Mouse (Mus musculus): Measurements from ENCODE around the gene Smpd3. TPM values are rescaled to one million over a fixed set of nuclear protein-coding genes. Genes with fewer than 3 reads are reported as not detected.

The Smpd3 gene
- polyA plus RNA-seq, 1 experiment from 2014 or later, result 0.49 TPM

DNA sequence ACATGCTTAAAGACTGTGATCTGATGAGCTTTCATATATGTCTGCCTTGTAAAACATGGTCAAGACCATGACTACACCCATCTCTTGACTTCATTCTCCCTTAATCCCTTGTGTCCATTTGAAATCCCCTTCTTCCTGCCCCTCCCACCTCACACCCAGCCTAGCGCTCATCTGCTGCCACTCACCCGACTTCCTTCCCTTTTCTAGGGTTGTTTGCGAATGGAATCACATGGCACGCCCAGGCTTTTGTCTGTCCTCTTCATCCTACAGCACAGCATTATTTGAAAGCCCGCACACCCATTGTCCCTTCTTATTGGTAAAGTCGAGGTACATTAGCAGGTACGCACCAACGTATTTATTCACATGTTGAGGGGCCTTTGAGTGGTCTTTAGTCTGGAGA is 26.5 kb upstream of the Smpd3 start:
- Histone ChIP-seq H3K27me3 (ENCODE audit: control insufficient read depth, insufficient read depth, low read length) (no peaks in the 10 kb centered on the region), H3K36me3 (ENCODE audit: control insufficient read depth, insufficient read depth, low read length) (no peaks in the 10 kb centered on the region), H3K4me2 (ENCODE audit: low read depth, severe bottlenecking) (no peak overlapping the region), H3K9ac (ENCODE audit: low read length) (no peak overlapping the region), H3K9me3 (ENCODE audit: control insufficient read depth, low read length) (no peaks in the 10 kb centered on the region), H3K4me3 (ENCODE audit: low read depth, low read length) (no peak overlapping the region), H3K4me1 (ENCODE audit: control insufficient read depth, insufficient read depth, low read length) (no peaks in the 10 kb centered on the region), H3K27ac (replicated peaks; ENCODE audit: low read depth, low read length) (no peak overlapping the region)
- WGBS, result 82% methylated on average over 8 of the region's 8 CpGs
- DNase-seq (ENCODE audit: low spot score) (no peak), ATAC-seq (ENCODE audit: insufficient number of reproducible peaks, low FRiP score, low TSS enrichment, low read depth) (no peak)

DNA sequence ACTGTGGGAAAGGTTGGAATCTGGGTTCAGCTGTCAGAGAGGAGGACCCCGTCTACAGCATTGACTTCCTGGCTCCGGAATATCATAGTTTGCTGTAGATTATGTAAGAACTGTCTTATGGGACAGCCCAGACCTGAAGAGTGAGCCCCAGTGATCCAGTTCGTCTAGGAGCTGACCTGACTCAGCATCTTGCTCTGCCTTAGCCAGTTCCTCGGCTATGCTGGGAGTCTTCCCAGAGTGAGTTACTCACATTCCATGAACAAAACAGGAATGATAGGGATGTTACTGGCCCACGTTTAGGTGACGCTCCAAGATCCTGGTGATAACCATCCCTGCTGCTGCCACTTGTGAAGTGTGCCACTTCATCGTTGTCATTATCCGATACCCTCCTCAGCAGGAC is 25.5 kb upstream of the Smpd3 start:
- DNase-seq (ENCODE audit: low spot score), result no peak
- Histone ChIP-seq H3K4me1 (ENCODE audit: control insufficient read depth, insufficient read depth, low read length) (no peaks in the 10 kb centered on the region), H3K4me3 (ENCODE audit: low read depth, low read length) (no peak overlapping the region), H3K36me3 (ENCODE audit: control insufficient read depth, insufficient read depth, low read length) (no peaks in the 10 kb centered on the region), H3K27ac (replicated peaks; ENCODE audit: low read depth, low read length) (no peak overlapping the region), H3K27me3 (ENCODE audit: control insufficient read depth, insufficient read depth, low read length) (no peaks in the 10 kb centered on the region), H3K9me3 (ENCODE audit: control insufficient read depth, low read length) (no peaks in the 10 kb centered on the region), H3K4me2 (ENCODE audit: low read depth, severe bottlenecking) (no peak overlapping the region), H3K9ac (ENCODE audit: low read length) (no peak overlapping the region)
- 87% methylated on average over 8 of the region's 8 CpGs for WGBS
- no peak for ATAC-seq (ENCODE audit: insufficient number of reproducible peaks, low FRiP score, low TSS enrichment, low read depth)

DNA sequence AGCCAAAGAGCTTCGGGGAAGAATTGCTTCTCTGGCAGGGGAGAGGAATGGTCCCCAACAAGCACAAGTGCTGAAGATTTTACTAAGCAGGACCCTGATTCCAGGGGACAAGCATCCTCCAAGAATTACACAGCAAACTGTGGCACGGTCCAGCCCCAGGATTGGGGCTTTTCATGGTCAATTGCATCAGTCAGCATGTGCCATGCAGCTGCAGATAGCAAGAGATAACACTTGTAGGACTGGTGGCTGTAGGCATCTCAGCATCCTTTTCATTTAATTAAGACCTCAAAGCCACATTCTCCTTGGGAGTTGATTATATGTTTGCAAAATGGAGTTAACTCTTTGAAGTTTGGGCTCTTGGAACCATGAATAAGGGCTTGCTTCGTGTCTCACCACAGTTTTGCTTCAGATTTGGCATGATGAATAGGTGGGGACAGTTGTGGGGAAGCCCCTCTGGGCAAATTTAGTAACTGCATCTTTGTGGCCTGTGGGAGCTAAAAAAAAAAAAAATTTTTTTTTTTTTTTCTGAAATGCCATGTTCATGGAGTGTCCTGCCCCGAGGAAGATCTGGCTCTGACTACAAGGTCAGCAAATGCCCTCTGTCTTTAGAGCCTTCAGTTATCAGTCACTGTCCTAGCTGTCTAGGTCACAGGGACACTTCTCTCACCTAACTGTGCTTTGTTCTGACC is 22.0 kb upstream of the Smpd3 start:
- Histone ChIP-seq H3K4me1 (ENCODE audit: control insufficient read depth, insufficient read depth, low read length) (no peaks in the 10 kb centered on the region), H3K4me3 (ENCODE audit: low read depth, low read length) (no peak overlapping the region), H3K9me3 (ENCODE audit: control insufficient read depth, low read length) (no peaks in the 10 kb centered on the region), H3K9ac (ENCODE audit: low read length) (no peak overlapping the region), H3K27me3 (ENCODE audit: control insufficient read depth, insufficient read depth, low read length) (no peaks in the 10 kb centered on the region), H3K36me3 (ENCODE audit: control insufficient read depth, insufficient read depth, low read length) (no peaks in the 10 kb centered on the region), H3K4me2 (ENCODE audit: low read depth, severe bottlenecking) (no peak overlapping the region), H3K27ac (replicated peaks; ENCODE audit: low read depth, low read length) (no peak overlapping the region)
- 76% methylated on average over 4 of the region's 4 CpGs for WGBS
- ATAC-seq (ENCODE audit: insufficient number of reproducible peaks, low FRiP score, low TSS enrichment, low read depth) (no peak), DNase-seq (ENCODE audit: low spot score) (no peak)

DNA sequence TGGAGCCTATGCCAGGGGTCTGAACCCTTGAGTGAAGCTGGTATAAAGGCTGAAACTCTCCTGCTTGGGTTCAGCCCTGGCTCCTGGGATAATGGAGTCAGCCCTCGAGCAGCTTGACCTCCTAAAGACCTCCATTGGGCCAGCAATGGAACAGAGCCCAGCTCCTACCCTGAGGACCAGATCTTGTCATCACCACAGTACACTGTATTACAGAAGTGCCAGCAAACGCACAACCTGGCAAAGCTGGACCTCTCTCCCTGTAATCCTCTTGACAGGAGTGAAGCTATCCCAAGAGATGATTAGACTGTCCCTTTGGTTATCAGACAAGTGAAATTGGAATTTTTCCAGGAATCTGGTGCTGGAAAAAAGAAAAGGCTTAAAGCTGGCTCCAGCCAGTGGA is 13.3 kb upstream of the Smpd3 start:
- Histone ChIP-seq H3K27ac (replicated peaks; ENCODE audit: low read depth, low read length) (no peak overlapping the region), H3K9ac (ENCODE audit: low read length) (no peak overlapping the region), H3K27me3 (ENCODE audit: control insufficient read depth, insufficient read depth, low read length) (no peaks in the 10 kb centered on the region), H3K4me1 (ENCODE audit: control insufficient read depth, insufficient read depth, low read length) (no peaks in the 10 kb centered on the region), H3K4me2 (ENCODE audit: low read depth, severe bottlenecking) (no peak overlapping the region), H3K4me3 (ENCODE audit: low read depth, low read length) (no peak overlapping the region), H3K9me3 (ENCODE audit: control insufficient read depth, low read length) (no peaks in the 10 kb centered on the region), H3K36me3 (ENCODE audit: control insufficient read depth, insufficient read depth, low read length) (no peaks in the 10 kb centered on the region)
- ATAC-seq (ENCODE audit: insufficient number of reproducible peaks, low FRiP score, low TSS enrichment, low read depth), result no peak
- DNase-seq (ENCODE audit: low spot score), result no peak
- 70% methylated on average over 2 of the region's 2 CpGs for WGBS

DNA sequence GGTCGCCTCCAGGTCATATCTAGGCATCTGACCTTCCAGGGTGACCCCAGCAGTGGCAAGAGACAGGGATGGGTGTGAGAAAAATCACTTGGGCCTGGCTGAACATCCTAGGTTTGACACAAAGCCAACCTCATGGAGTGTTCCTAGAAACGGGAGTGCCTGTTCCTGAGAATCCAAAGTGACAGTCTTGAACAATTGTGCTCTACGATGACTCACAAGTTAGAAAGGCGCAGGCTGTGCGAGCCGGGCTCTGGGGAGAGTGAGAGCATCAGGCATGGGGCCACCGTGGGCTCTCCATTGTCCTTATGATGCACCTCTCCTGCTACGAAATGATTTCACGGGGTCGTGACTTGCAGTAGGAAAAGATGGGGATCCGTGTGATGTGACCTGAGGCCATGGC is 11.6 kb upstream of the Smpd3 start:
- 74% methylated on average over 11 of the region's 11 CpGs for WGBS

DNA sequence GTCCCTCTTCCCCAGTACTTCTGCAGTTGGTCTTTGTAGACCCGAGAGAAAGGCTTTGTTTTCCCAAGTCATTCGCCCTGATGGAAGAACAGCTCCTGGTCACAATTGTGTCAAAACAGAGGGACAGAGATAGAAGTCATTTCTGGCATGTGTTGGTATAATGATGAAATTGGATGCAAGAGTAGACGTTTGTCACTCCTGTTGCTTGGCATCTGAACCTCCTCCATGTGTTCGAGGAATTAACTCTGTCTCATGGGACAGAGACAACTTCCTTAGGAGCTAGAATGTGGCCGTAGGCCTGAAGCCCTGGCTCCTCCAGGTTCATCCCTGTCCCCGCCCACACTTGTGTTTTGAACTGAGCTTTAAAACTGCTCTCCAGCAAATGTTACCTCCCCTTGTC is 8.3 kb upstream of the Smpd3 start:
- Histone ChIP-seq H3K27ac (replicated peaks; ENCODE audit: low read depth, low read length) (no peak overlapping the region), H3K27me3 (ENCODE audit: control insufficient read depth, insufficient read depth, low read length) (no peaks in the 10 kb centered on the region), H3K4me1 (ENCODE audit: control insufficient read depth, insufficient read depth, low read length) (no peaks in the 10 kb centered on the region), H3K9ac (ENCODE audit: low read length) (no peak overlapping the region), H3K9me3 (ENCODE audit: control insufficient read depth, low read length) (no peaks in the 10 kb centered on the region), H3K36me3 (ENCODE audit: control insufficient read depth, insufficient read depth, low read length) (no peaks in the 10 kb centered on the region), H3K4me3 (ENCODE audit: low read depth, low read length) (no peak overlapping the region), H3K4me2 (ENCODE audit: low read depth, severe bottlenecking) (no peak overlapping the region)
- DNase-seq (ENCODE audit: low spot score) (no peak), ATAC-seq (ENCODE audit: insufficient number of reproducible peaks, low FRiP score, low TSS enrichment, low read depth) (no peak)
- 74% methylated on average over 6 of the region's 6 CpGs for WGBS

More for the DNA sequence above, 11.6 kb upstream of the Smpd3 start:
- no peaks in the 10 kb centered on the region for H3K4me1 ChIP-seq (ENCODE audit: control insufficient read depth, insufficient read depth, low read length)
- no peak overlapping the region for H3K9ac ChIP-seq (ENCODE audit: low read length)
- no peaks in the 10 kb centered on the region for H3K27me3 ChIP-seq (ENCODE audit: control insufficient read depth, insufficient read depth, low read length)
- no peaks in the 10 kb centered on the region for H3K9me3 ChIP-seq (ENCODE audit: control insufficient read depth, low read length)
- no peak overlapping the region for H3K4me2 ChIP-seq (ENCODE audit: low read depth, severe bottlenecking)
- ATAC-seq (ENCODE audit: insufficient number of reproducible peaks, low FRiP score, low TSS enrichment, low read depth) (no peak), DNase-seq (ENCODE audit: low spot score) (no peak)
- H3K36me3 ChIP-seq (ENCODE audit: control insufficient read depth, insufficient read depth, low read length), result no peaks in the 10 kb centered on the region
- no peak overlapping the region for H3K27ac ChIP-seq (replicated peaks; ENCODE audit: low read depth, low read length)
- no peak overlapping the region for H3K4me3 ChIP-seq (ENCODE audit: low read depth, low read length)

DNA sequence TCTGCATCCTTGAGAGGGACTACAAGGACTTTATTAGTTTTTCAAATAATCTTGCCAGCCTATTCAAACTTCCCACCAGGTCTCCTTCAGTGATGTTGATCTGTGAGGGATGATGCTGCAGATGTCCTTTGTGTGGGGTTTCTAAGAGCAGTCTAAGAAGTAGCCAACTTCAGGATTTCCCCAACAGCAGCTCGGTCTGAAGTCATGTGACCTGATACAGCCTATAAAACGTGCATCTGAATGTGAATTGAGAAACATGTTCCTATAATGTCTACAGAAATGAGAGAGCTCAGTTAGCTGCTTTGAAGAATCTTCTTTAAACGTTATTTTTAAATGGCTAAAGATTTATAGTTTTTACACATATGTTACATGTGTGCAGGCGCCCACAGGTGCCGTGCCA is 5.7 kb upstream of the Smpd3 start:
- H3K27ac ChIP-seq (replicated peaks; ENCODE audit: low read depth, low read length), result no peak overlapping the region
- no peaks in the 10 kb centered on the region for H3K27me3 ChIP-seq (ENCODE audit: control insufficient read depth, insufficient read depth, low read length)
- H3K4me3 ChIP-seq (ENCODE audit: low read depth, low read length), result no peak overlapping the region
- H3K4me1 ChIP-seq (ENCODE audit: control insufficient read depth, insufficient read depth, low read length), result no peaks in the 10 kb centered on the region
- ATAC-seq (ENCODE audit: insufficient number of reproducible peaks, low FRiP score, low TSS enrichment, low read depth), result no peak
- no peak for DNase-seq (ENCODE audit: low spot score)
- no peak overlapping the region for H3K4me2 ChIP-seq (ENCODE audit: low read depth, severe bottlenecking)
- 68% methylated on average over 5 of the region's 5 CpGs for WGBS
- no peaks in the 10 kb centered on the region for H3K36me3 ChIP-seq (ENCODE audit: control insufficient read depth, insufficient read depth, low read length)
- H3K9ac ChIP-seq (ENCODE audit: low read length), result no peak overlapping the region
- no peaks in the 10 kb centered on the region for H3K9me3 ChIP-seq (ENCODE audit: control insufficient read depth, low read length)

DNA sequence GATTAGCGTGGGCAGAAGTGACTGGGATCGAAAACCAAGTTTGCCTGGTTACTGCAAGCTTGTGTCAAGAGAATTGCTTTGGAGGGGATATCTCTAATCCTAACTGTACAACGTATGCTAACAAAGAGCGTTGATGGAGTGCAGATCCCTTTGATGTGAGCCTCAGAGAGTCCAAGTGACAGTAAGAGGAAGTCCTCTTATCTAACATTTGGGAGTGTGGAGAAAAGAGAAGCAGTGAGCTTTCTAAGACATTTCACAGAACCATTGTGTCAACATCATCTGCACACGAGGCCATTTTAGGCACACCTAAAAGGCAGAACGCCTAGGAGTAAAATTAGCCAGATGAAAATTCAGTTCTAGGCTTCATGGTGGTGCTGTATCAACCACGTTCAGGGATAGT is 5.0 kb upstream of the Smpd3 start:
- Histone ChIP-seq H3K4me3 (ENCODE audit: low read depth, low read length) (no peak overlapping the region), H3K36me3 (ENCODE audit: control insufficient read depth, insufficient read depth, low read length) (no peaks in the 10 kb centered on the region), H3K4me2 (ENCODE audit: low read depth, severe bottlenecking) (no peak overlapping the region), H3K9me3 (ENCODE audit: control insufficient read depth, low read length) (no peaks in the 10 kb centered on the region), H3K9ac (ENCODE audit: low read length) (no peak overlapping the region), H3K27ac (replicated peaks; ENCODE audit: low read depth, low read length) (no peak overlapping the region), H3K4me1 (ENCODE audit: control insufficient read depth, insufficient read depth, low read length) (no peaks in the 10 kb centered on the region), H3K27me3 (ENCODE audit: control insufficient read depth, insufficient read depth, low read length) (no peaks in the 10 kb centered on the region)
- ATAC-seq (ENCODE audit: insufficient number of reproducible peaks, low FRiP score, low TSS enrichment, low read depth) (no peak), DNase-seq (ENCODE audit: low spot score) (no peak)
- 60% methylated on average over 7 of the region's 7 CpGs for WGBS

DNA sequence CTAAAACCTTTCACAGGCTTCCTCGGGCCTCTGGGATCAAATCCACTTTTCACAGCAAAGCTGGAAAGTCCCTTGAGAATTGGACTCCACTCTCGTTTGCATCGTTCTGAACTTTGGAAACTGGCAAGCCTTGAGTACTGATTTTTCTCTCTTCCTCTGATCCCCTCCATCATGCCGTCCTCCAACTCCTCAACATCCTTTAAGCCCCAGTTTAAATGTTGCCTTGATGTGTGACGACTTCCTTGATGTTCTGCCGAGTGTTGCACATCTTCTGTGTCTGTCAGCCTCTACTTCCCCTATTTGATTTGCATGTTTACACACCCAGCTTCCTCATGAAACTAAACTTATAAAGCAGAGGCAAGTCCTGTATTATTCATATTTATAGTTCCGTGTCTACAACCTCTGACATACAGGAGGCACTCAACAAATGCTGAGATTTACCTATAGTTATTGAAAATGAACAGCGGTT is 987 bp upstream of the Smpd3 start:
- ATAC-seq (ENCODE audit: insufficient number of reproducible peaks, low FRiP score, low TSS enrichment, low read depth) (no peak), DNase-seq (ENCODE audit: low spot score) (peak; percentile 21)
- H3K4me2 ChIP-seq (ENCODE audit: low read depth, severe bottlenecking), result peak overlapping the region; percentile 53
- no peaks in the 10 kb centered on the region for H3K4me1 ChIP-seq (ENCODE audit: control insufficient read depth, insufficient read depth, low read length)
- 40% methylated on average over 8 of the region's 8 CpGs for WGBS
- H3K9me3 ChIP-seq (ENCODE audit: control insufficient read depth, low read length), result no peaks in the 10 kb centered on the region
- H3K9ac ChIP-seq (ENCODE audit: low read length), result no peak overlapping the region
- H3K4me3 ChIP-seq (ENCODE audit: low read depth, low read length), result peak overlapping the region; percentile 24
- H3K27ac ChIP-seq (replicated peaks; ENCODE audit: low read depth, low read length), result no peak overlapping the region
- H3K36me3 ChIP-seq (ENCODE audit: control insufficient read depth, insufficient read depth, low read length), result no peaks in the 10 kb centered on the region
- peaks cover 23% of the 10 kb centered on the region for H3K27me3 ChIP-seq (ENCODE audit: control insufficient read depth, insufficient read depth, low read length)

Measured in limb, embryonic 11.5 days (tissue).